Mouse (Mus musculus): ENCODE data around the gene Ncor1.

DNA sequence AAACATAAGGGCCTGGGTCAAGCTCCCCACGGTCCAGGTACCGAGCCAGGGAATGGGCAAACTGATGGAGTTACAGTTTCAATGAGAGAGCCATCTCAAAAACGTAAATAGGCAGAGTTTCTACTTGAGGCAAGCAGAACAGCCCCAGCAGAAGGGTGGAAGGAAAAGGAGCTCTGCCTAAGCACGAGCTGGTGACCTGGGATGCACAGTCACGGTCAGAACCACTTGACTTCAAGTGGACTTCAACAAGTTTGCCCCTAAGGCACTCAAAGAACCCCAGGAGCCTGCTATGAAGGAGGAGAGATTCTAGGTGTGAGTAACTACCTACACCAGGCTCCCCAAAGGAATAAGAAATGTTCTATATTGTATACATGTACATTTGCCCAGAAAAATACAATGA is 32.1 kb downstream of the Ncor1 start:
- TF ChIP-seq POLR2A (IDR thresholded peaks at IDR 0.05; ENCODE audit: control insufficient read depth, extremely low read depth, insufficient read depth, low read length, poor library complexity): no peak
- no peak for TF ChIP-seq CTCF (IDR thresholded peaks at IDR 0.05; ENCODE audit: borderline replicate concordance, control insufficient read depth, extremely low read depth, insufficient read depth, low read length, poor library complexity)
